Mouse (Mus musculus): Measurements from ENCODE around the gene Birc7. TPM values are rescaled to one million over a fixed set of nuclear protein-coding genes. Genes with fewer than 3 reads are reported as not detected.
A peak's percentile ranks its signal among the peaks of the same experiment; 100 is the strongest.

The Birc7 gene
- total RNA-seq, 2 experiments from 2014 or later: not detected

DNA sequence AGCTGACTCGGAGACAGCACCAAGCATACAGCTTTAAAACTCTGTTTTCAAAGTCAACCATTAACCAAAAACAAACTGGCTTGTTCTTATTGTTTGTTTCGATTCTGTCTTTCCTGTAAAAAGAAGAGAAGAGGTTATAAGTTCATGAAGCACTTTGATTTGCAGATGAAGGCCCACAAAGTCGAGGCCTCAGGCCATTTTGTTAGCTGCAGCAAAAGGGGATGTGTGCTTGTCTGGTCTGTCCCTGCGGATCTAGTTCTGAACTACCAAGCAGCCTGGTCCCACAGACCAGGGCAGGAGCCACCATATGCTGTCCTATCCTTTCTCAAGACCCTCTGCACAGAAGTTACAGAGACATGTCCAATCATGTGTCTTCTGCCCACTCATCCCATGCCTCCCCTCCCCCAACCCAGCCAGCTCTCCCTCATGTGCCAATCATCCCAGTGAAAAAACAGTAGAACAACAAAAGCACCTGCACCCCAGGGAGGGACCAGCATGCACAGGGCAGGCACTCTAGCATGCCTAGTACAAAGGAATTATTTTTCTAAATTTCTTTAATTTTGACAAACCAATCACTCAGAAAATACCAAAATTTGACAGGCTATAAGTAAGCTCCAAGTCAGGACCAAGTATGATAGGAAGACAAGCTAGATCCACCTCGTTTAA lies 23.1 kb upstream of the Birc7 start:
- DNase-seq: no peak

DNA sequence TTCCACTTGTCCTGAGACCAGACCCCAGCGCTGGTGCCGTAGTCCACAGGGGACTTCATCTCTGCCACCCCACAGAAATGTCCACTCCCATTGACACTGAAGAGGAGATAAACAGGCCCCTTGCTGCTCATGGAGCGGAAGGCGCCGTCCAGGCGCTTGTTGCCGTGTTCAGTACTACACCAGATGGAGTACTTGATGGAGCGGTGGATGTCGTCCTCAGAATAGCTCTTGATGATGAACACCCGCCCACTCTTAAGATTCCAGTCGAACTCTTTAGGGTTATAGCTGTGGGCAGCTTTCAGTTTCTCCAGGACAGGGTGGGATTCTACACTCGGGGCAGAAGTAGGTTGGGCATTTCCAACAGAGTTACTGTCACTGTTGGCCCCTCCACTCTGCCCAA lies 17.9 kb upstream of the Birc7 start:
- DNase-seq: no peak

DNA sequence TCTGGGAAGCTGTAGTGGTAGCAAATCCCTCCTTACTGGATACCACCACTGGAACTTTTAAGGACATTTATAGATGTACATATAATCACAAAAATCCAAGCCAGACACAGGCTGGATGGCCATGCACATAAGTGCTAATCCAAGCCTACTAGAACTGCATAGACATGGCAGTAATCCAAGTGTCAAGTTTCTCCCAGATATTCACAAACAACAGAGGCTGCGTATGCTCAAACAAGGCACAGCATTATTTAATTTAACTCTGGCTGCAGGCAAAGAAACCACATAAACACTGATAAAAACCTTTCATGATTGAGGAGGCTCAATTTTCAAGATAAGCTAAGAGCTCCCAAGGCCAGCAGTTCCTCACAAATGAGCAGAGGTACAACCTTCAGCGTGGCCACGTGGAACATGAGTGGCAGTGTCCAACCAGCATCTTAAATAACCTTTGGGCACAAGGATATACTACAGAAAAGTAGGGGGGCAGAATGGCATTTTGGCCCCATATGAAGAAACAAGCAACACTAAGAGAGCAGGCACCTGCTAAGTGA lies 12.9 kb upstream of the Birc7 start:
- DNase-seq: peak; percentile 26 to 29

DNA sequence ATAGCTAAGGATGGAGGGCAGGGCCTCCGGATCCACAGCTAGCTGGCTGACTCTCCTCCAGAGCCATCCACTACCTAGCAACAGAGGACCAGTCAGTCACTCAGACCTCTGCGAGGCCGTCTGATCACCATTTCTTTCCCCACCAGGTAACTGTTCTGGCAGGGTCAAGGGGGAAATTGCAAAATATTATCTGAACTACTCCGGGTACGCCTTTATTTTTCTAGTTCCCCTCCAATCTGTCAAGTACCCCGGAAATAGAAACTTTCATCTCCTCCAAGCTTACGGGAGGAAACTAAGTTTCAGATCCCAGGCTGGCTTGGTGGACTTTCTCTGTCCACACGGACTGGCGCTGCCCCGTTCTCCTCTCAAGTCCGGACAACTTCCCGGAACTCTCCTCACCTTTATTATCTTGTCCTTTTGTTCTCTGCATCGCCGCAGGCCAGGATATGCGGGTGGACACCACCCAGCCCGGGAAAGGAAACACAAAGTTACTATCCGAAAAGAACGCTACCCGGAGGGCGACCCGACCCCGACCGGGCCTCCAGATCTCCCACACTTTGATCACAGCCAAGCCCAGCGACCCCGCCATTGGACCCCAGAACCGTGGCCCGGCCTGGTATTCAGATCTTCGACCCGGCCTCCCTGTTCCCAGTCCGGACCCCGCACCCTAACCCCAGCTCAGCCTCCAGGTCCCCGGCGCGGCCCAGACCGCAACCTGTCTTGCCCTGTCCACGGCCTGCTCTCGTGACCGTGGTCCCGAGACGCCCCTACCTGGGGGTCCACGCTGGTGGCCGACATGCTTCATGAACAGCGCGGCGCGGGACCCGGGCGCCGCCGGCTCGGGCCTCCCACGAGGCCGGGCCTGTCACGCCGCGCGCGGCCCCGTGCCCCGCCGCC lies 8.7 kb upstream of the Birc7 start:
- DNase-seq: no peak

DNA sequence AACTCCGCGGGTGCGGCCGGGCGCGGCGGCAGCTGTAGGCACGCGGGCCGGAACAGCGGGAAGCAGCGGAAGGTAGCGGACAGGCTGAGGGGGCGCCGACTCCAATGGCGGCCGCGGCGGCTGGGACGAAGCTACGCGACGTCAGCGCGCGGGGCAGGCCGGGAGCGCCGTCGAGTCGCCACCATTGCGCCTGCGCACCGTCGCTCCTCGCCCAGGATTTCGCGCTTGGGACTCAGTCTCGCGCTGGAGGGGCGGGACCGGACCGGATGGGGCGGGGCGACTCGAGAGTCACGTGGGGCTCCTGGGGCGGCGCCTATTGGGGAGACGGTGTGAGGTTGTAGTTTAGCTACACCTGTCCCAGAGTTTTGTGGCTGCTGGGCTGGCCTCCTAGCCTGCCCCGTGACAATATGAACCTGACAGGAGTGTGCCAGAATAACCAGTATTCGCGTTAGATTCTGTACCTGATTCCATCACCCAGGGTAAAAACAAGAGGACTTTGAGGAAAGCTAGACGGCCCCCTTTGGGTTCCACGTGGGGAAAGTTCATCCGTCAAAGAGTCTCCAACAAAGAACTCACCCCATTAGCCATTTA lies 7.9 kb upstream of the Birc7 start, which contains the start of gene Ythdf1:
Gene Ythdf1, minus strand, starts transcription at position 140 of the 591 bp plus-strand sequence.
- DNase-seq: peak; percentile 99

DNA sequence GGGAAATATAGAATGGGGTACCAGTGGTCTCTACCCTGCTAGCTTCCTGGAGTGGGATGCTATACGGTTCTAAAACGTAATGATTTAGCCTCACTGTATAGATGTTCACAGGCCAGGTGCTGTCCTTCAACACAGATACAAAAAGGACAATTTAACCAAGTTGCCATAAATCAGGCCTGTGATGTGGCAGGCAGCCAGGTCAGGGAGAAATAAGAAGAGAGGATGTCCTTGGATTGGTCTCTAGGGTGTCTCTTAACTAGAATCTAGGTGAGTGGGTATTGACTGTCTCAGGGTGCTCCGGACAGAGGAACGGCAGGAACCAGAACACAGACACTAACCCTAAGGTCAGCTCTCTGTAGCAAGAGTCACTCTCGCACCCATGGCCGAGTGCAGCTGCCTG lies 6.1 kb upstream of the Birc7 start:
- DNase-seq: peak; percentile 31 to 41

DNA sequence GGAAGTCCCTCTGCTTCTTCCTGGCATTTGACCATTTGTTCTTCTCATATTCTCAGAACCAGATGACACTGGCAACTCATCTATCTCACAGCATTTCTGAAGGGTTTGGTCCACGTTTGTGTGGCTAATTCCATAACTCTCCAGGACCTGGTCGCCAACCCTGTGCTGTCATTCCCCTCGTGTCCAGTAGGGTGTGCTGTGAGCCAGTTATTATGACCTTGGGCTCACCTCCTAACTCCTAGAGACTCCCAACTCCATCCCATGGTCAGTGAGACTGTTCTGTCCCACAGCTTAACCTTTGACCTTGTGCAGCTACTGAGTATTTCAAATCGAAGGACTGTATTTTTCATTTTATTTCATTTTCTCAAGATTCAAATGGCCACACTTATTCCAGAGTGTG lies 3.6 kb upstream of the Birc7 start:
- DNase-seq: peak; percentile 73 to 74

DNA sequence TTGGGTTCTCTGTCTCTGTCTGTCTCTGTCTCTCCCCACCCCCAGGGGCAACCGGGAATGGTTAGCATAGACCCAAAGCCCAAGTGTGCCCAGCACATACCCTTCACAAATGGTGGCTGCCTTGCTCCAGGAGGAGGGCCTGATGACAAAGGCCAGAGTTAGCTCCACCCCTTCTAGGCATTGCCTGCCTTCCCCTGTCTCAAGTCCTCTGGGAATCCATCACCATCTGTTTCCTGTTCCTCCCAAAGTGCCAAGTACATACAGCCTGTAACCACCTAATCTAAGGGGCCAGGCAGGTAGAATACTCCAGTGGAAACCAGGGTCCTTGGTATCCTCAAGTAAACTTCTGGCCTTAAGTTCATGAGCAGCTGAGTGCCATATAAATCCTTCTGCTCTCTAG lies 3.6 kb downstream of the Birc7 start:
- no peak for DNase-seq

DNA sequence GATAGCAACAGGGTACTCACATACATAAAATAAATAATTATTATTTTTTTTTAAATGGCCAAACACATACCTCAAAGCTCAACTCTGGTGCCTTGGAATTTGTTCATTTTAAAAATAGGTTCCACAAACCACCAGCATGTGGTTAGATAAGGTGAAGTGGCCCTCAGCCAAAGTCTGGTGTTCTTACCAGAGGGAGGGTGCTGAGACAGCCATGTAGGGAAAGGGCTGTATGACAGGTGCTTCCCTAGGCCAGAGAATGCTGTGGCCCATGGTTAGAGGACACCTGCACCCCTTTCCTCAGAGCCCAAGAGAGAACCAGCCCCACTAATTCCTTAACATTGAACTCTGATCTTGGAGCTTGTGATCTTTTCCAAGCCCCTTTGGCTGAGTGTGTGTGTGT lies 11.4 kb downstream of the Birc7 start:
- no peak for DNase-seq

DNA sequence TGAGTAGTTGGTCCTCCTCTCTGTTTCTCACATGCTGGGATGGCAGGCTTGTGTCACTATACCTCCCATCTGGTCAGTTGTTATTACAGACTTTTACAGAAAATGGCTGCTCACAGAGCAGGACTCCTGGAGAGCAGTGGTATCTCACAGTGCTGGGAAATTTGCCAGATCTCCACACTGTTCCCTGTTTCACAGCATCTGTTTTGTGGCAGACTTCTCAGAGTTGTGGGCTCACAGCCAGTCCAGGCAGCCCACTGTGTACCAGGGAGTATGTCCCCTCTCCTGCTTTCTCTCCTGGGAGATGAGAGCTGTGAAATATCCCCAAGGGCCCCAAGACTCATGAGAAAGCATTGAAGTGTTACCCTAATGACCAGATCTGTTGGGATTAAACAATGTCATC lies 13.0 kb downstream of the Birc7 start:
- DNase-seq: no peak

DNA sequence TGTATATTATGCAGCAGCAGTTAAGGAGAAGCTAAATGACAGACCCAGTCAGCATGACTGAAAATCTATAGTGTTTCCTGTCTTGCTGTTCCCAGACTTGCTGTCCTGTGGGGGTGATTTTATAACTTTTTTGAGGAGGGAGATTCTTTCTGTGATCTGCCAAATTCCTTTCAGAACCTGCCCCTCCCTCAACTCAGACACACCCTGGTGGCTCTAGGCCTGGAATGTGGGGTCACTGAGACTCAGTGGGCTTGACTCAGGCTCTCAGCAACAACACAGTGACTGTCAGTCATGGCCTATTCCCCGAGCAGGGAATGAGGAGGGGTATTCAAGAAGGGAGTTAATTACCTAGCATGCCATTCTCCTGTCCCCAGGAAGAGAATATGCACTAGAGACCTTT lies 21.1 kb downstream of the Birc7 start:
- no peak for DNase-seq

DNA sequence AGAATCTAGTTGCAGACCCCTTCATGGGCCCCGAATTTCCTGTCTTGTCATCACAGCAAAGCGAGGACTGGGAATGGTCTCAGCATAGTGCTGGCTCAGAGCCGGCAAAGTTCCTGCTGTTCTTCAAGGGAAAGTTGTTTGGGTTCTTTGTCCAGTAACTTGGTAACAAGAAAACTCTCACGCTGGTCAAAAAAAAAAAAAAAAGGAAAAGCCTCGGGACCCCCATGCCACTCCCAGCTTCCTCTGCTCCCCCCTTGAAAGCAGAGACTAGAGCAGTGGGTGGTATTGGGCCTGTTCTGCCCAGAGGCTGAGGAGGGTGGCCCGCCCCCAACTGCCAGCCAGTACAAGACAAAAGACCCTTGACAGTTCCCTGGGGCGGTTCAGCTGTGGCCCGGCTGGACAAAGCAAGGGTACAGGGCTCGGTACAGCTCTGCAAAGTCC lies 23.9 kb downstream of the Birc7 start:
- DNase-seq: no peak

DNA sequence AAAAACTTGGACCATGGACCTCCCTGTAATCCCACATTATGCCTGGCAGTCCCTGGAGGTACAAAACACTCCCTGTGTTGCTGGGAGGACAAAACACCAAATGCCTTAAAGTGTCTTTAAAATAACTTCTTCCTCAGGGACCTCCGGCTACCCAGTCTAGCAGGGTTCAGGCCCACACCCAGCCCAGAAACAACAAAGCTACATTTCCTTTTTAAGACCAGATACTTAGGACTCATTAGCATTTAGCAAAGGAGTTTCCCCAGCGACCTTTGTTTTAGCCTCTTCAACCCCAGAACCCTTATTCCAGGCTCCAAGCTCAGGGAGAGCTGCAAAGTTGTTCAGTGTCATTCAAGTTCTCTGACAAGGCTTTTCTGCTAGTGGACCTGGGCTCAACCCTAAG lies 24.8 kb downstream of the Birc7 start:
- DNase-seq: no peak

DNA sequence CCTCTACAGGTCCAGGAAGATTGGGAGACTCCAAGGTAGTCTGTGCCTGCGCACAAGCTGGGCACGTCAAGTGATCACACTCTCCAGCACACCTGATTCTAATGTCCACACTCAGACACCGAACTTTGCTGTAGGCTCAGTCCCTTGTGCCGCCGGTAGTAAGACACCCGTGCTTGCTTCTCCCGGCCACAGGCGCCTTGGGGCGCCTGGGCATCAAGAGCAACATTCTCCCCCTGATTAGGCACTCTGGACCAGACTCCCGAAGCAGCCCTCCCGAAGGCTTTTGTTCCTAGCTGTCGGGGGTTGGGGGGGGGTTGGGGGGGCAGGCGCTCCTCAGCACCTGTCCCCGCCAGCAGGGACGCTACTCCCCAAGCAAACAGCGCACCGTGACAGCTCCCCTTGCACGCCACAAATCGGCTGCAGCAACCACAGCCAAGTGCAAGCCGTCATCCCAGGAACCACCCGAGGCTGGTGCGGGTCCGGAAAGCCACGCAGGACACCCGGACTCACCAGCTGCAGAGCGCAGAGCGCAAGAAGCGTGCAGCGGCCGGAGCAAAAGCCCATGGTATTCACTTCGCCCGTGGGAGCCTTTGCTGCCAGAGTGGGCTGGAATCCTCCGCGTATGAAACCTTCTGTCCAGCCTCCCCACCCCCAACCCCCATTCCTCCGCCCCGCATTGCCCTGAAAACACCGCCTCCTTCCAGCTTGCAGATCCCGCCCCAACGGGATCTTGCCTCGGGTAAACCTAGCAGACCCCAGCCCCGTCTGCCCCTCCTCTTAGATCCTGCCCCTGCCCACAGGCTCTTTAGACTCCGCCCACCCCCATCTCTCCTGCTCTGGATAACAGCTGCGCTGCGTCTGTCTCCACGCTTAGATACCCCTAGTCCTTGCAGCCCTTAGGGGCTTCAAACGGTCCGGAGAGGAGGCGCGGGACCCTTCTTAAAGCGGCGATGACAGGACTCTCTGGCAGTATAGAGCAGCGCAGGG lies 25.5 kb downstream of the Birc7 start, which contains the start of gene Nkain4:
Gene Nkain4, minus strand, starts transcription at position 639 of the 987 bp plus-strand sequence.
- peak; percentile 40 to 46 for DNase-seq

DNA sequence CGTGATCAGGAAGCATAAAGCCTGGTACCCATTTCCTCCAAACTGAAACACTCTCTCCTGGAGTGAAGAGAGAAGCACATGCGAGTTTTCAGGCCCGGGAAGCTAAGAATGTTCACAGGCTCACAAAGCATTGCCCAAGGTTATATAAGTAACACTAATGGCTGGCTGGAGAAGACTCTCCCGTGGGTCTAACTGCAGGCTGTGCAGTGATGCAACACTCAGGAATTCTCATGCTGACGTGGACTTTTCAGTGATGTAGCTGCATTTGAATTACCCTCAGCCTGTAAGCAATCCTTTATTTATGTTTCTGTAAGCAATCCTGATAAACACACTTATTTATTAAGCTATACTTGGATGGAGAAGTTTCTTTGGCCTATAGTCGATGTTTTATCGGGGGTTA lies 30.8 kb downstream of the Birc7 start:
- no peak for DNase-seq

DNA sequence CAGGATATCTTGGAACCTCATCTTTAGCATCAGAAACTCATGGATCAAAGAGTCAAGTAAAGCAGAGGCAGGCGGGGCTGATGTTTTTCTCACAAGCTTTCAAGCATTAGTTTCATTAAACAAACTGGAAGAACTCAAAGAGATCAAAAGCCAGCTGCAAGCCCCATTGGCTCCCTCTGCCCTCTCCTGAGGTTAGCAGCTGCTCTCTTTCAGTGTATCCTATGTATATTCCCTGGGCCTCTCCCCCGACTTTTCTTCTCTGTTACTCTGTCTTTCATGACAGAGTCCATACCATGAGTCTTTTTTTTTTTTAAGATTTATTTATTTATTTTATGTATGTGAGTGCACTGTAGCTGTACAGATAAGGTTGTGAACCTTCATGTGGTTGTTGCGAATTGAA lies 31.4 kb downstream of the Birc7 start:
- no peak for DNase-seq

DNA sequence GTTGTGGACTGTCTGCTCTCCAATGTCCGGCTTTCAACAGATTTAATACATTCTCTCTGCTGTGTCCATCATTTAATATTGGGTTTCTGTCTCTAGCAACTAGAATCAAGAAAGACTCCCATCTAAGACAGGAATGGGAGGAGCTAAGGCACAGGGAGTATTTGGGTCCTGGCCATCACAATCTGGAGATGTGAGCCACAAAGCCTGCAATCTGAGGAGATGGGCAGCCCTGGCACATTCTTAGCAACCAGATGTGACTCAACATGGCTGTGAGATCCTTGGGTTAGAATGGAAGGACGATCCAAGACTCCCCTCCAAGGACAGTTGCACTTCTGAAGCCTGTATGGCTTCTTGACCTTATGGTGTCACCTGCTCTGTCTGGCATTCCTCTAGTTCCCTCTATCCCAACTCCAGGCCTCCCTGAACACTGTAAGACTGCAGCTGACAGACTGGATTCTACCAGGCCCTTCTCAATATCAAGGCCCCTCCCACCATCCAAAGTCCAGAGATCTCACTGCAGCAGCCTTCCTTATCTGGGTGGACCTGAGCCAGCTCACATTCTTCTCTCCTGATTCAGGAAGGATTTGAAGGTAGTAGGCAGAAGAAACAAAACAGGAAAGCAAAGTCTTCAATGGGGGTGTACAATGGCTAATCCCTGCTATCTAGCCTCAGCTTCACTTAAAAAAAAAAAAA lies 33.9 kb downstream of the Birc7 start:
- DNase-seq: peak; percentile 36 to 52

DNA sequence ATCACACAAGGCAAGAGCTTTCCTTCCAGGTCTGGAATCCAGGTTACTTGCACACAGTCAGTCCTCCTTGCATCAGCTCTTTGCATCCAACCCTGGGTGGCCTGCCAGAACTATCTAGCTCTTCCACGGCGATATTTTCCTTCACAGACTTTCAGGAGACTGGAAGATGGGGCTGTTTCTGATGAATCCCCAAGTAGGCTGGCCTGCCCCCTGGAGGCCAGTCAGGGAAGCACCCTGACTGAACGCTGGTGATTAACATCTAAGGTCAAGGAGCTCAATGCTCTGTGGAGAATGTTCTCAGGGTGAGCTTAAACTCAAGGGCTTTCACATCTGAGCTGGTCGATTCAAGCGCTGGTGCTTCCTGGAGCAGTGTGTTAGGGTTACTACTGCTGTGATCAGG lies 35.1 kb downstream of the Birc7 start:
- peak; percentile 77 to 87 for DNase-seq

DNA sequence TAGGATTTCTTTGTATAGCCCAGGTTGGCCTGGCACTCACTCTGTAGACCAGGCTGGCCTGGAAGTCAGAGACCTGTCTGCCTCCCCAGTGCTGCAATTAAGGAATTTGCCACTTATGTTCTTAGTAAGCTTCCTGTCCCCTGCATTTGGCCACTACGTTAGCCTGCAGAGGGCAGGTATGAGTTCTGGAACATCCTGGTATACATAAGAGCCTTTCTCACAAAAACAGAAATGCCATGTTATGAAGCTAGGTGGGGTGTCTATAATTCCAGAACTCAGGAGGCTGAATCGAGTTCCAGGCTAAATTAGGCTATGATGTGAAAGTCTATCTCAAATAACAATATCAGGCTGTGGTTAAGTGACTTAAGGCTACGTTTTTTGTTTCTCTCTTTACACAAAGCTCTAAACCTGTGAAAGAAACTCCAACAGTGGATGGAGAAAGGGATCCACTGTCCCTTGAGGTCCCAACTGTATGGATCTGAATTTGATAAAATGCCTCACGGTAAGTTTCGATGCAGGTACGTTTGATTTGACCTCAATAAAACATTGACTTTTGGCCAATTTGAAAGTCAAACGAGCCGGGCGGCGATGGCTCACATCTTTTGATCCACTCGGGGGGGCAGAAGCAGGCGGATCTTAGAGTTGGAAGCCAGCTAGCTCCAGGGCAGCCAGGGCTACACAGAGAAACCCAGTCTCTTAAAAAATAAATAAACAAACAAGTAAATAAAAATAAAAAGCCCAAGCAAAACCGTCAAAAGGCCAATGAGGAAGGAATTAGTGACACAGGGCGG lies 37.5 kb downstream of the Birc7 start:
- DNase-seq: peak in 1 of 2 experiments; percentile 28

All from adrenal gland, postnatal 36 days (tissue).